Mouse (Mus musculus): ENCODE results near the gene Fbrsl1.

Fbrsl1 gene

DNA sequence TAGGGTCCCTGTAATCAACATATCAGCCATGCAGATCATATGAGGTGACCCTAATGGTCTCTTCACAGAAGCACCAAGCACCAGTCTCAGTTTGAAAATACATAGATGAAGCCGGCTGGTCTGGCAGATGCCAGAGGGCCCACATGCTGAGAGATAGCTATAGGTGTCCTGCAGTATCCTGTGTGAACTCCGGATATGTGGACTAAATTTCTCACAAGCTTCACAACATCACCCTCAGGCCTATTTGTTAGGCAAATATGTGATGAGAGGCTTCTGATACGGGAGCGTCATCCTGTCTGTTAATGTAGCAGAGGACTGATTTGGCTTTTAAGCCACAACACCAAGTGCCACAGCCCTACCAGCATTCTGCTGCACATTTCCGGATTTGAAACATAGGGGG lies 37.9 kb downstream of the Fbrsl1 start:
- 82% methylated on average over 5 of the region's 5 CpGs for WGBS

DNA sequence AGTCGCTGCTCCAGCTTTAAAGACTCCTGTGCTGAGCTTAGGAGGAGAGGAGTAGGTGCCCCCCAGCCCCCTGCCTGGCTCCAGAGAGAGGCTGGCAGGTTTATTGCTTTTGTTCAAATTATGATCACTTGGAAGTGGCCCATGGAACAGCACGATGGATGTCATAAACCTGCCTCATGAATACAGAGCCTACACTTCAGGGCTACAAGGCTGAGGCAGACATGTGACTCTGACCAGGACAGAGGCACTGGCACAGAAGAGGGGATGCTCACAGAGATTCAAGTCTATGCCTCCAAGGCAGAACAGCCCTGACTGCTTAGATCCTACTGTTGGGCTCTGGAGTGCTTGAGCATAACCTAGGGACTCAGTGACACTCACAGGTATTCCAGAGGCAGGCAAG lies 39.3 kb downstream of the Fbrsl1 start:
- whole genome bisulfite sequencing: 83% methylated on average over 2 of the region's 2 CpGs

GRCm38 (mm10) chr5:110406065-110406714 lies 42.1 kb downstream of the Fbrsl1 start:
- 64% methylated on average over 8 of the region's 8 CpGs for WGBS

DNA sequence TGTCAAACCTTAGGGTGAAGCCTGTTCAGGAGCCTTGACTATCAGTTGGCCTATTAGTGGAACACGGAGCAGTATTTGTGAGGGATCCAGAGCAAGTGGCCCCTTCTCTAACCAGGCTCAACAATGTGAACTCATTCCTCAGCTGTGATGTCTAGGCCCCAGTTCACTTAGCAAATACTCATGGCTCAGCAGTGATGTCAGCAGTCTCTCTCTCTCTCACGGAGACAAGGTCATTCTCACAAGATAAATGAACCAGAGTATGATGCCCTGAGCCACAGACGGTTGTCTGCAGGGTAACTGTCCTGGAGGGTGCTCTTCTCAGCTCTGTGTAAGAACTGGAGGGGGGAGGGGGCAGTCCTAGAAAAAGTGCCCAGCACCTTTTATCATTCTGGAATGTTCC lies 44.4 kb downstream of the Fbrsl1 start:
- WGBS: 65% methylated on average over 3 of the region's 3 CpGs

DNA sequence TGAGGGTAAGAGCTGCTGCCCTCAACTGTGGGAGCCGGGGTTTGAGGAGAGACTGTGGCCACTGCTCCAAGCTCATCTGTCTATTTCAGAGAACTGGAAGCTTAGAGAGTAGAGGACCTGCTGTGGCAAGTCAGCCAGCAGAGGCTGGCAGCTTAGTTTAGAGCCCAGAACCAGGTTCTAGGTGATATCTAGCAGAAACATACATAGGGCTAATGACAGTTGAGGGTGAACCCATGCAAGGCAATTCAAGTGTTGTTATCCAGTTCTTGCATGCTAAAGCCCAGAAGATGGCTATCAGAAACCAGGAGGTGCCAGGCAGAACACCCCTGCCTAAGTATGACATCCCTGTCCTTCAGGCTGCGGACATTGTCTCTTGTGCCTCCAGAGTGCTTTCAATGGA lies 45.7 kb downstream of the Fbrsl1 start:
- 99% methylated on average over 2 of the region's 2 CpGs for WGBS

GRCm38 (mm10) chr5:110401101-110401500 lies 47.2 kb downstream of the Fbrsl1 start:
- 67% methylated on average over 8 of the region's 8 CpGs for WGBS

DNA sequence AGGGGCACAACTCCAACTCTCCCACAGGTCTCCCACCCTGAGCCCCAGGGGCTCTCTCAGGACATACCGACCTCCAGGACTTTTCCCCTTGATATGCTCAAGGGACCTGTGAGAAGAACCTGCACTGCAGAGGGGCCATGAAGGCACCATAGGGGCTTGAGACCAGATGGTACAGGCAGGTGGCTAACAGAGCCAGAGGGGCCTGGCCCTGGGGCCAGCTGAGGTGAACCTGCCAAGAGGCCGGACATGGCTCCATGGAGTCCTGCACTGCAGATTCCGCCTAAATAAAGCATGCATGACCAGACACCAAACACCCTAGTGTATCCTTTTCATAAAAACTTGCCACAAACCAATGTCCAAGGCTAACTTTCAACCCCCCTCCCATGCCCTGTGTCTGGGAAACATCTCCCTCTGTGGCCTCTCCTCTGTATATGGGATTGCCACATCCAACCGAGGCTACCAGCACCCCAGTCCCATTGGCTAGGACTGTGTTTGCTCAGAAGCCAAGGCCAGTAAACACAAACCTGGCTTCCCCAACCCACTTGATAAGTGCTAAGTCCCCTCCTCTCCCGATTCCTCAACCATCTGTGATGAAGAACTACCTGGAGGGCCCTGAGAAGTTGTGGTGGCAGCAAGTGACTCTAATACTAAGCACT lies 53.2 kb downstream of the Fbrsl1 start:
- WGBS: 92% methylated on average over 5 of the region's 5 CpGs

- WGBS: 81% methylated on average over 5 of the region's 5 CpGs
Measured at GRCm38 (mm10) chr5:110392727-110393126, 55.6 kb downstream of the Fbrsl1 start.

DNA sequence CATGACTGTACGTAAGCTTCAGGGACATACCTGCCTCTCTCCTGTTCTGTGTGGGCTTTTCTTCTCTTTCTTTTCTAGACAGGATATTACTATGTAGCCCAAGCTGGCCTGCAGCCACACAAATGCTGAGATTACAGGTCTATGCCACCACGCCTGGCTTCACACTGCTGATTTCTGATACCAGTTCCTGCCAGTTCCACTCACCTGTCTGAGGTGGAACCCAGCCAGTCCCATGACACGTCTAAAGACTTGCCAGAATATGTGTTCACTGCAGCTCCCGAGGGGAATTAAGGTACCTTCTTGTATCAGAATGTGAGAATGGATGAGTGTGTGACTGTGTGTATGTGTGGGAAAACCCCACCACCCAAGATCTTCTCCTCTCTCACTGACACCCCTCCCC lies 57.7 kb downstream of the Fbrsl1 start:
- 67% methylated on average over 4 of the region's 4 CpGs for WGBS

- WGBS: 30% methylated on average over 8 of the region's 8 CpGs
Measured at GRCm38 (mm10) chr5:110387332-110387731, 61.0 kb downstream of the Fbrsl1 start.

DNA sequence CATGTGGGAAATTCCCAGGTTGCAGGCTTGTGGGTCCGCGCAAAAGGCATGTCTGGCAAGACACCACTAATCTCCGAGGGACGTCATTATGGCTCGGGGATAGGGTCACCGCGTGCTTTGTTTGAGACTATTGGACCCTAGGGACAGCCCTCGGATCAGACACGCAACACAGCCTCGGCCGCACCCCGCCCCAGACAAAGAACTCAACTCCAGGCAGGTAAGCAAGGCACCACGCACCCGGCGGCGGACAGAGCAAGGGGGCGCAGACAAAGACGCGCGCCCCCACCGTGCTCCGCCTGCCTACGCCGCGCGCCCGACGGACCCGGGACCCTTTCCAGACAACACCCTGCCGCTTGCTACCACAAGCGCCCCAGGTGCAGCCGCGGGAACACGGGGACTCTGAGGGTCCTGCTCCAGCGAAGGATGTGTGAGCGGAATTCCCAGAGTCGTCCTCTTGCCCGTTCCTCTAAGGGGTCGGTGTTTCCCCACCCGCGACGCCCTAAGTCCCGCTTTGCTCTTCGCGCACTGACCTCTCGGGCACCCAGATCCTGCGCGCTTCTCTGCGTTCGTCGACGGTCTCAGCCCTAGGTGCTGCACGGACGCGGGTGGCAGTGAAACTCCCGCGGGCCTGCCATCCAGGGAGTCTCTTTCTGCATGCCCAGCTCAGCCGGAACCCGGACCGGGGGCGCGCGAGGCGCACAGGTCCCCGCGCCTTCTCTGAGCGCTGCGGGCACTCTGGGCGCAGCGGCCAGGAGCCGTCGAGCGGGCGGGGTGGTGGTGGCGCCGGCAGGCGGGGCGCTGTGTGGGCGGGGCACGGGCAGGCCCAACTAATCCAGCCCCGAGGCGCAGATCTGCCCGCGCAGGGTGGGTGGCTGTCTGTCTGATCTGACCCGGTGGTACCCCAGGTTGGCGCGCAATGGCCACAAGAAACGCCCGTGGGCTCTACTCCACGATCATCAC lies 61.7 kb downstream of the Fbrsl1 start:
- WGBS: 11% methylated on average over 90 of the region's 90 CpGs

GRCm38 (mm10) chr5:110385263-110385662 lies 63.0 kb downstream of the Fbrsl1 start:
- WGBS: 74% methylated on average over 4 of the region's 4 CpGs

DNA sequence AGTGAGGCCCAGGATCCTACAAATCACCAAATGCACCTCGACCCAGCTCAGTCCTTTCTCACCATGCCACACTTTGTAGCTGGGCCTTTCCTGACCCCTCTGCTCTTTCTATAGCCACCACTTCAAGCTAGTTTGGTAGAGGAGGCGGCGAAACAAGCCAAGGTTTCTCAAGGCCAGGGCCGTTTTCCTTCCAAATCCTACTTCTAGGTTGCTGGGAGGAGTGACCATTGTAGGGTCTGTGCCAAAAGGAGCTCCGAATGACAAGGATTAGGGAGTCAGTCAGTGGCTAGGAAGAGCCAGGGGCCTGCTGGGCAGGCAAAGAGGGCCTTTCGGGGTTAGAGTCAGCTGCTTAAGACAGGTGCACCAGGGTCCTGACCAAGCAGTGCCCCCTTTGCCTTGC lies 63.8 kb downstream of the Fbrsl1 start:
- WGBS: 76% methylated on average over 6 of the region's 6 CpGs

GRCm38 (mm10) chr5:110379823-110380222 lies 68.5 kb downstream of the Fbrsl1 start:
- 94% methylated on average over 4 of the region's 4 CpGs for WGBS

GRCm38 (mm10) chr5:110379086-110379485 lies 69.2 kb downstream of the Fbrsl1 start:
- WGBS: 92% methylated on average over 15 of the region's 15 CpGs

DNA sequence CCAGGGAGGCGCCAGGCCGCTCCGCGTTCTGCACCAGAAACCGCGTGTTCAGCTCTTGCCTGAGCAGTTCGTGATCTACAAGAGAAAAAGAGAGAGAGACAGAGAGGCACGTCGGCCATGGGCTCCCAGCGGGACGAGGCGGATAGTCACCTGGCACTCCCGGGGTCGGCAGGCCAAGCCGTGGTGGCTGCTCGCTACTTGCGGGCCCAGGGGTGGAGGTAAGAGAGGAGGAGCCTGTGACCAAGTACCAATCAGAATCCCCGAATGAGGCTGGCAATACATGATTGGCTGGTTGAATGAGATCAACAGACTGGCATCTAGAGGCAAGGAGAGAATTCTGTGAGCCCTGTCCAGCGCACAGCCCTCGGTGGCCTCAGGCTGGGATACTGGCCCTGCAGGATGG lies 70.1 kb downstream of the Fbrsl1 start:
- 63% methylated on average over 20 of the region's 20 CpGs for WGBS

DNA sequence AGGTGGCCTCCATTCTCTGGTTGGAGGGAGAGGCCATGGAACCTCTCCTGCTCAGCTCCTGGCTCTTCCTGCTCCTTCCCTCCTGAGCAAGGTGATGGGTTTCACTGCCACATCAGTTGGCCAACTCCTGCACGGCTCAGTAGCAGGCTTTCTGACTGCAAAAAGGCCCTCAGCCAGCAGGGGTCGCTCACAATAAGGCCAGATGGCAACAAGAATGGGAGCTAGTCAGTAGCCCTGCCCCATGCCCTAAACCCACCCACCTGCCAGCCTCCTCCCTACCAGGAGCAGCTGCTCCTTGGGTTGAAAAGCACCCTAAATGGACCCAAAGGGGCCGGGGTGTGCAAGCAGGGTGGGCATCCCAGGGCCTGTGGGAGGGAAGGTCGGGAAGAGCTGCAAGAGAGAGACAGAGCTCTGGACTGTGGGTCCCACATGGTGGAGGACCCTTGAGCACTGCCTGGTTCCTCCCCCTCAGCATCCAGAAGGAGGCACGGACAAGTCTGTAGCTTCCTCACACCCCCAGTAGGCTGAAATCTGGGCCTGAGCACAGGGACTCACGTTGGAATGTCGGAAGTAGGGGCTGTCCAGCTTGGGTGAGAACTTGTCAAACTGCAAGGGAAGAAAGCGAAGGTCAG lies 71.4 kb downstream of the Fbrsl1 start:
- 43% methylated on average over 8 of the region's 8 CpGs for WGBS

DNA sequence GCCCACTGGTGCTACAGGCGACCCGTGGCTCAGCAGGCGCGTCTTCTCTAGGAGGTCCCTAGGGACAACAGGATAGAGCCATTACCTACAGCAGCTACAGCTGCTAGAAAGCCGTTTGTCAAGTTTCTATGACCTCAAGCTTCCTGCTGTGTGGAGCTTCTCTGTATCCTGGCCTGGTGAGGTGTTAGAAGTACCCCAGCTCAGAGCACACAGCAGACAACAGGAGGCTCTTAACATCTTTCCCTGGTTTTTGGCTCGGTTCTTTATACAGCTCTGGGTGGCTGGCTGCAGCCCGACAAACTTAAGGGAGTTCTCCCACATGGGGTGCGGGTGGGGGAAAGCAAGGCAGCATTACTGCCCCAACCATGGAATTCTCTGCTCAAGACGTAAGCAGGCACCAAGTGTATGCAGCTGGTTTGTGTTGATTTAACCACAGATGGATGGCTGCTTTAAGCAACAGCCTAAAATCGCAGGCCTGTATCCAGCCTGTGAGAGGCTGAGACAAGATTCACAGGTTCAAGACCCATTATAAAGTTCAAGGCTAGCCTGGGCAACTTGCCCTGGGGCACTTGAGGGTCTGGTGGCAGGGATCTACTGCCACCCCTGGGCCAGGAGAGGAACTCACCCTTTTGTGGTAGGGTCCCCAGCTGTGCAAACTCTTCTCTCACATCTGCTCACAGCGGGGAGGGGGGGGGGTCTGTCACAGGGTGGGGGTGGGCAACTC lies 84.3 kb downstream of the Fbrsl1 start:
- WGBS: 59% methylated on average over 11 of the region's 11 CpGs

DNA sequence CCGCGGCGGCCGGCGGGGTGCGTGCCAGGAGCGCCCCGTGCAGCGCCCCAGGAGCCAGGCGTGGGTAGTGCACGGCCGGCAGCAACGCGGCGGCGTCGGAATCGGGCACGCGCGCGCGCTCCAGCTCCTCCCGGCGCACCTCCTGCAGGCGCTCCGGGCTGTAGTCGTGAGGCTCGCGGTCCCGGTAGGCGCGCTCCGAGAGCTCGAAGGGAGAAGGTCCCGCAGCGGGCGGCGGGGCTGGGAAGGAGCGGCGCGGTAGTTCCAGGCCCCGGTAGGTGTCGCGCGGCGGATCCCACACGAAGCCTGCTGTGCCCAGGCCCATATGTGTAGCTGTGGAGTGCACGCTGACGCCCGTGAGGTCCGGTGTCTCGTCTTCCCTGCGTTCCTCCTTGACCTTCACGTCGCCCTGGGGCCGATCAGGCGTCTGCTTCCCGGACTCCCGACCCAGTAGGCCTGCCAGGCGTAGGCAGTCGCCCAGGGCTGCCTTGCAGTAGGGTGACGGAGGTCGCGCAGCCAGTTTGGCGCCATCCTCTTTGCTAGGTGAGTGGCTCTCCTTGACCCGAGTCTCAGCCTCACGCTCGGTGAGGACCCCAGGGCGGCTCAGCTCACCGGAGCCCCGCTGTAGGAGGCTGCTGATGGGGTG lies 85.0 kb downstream of the Fbrsl1 start:
- WGBS: 14% methylated on average over 72 of the region's 72 CpGs

GRCm38 (mm10) chr5:110362813-110363178 lies 85.5 kb downstream of the Fbrsl1 start:
- WGBS: 17% methylated on average over 28 of the region's 28 CpGs

DNA sequence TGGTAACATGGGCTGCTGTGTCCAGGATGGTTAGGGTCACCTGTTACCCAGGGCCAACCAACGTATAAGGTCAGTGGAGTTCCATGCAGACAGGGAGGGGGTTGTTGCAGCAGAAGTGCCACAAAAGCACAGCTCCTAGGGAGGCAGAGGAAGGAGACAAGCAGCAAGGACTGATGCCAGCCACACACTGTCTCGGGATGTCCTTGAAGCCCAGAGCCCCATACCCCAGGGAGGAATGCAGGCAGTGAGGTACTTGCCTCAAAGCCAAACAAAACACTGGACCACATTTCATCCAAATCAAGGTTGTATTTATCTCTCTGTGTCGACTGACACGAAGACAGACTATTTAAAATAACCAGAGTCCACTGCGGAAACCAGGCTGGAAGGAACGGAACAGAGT lies 86.8 kb downstream of the Fbrsl1 start:
- WGBS: 85% methylated on average over 6 of the region's 6 CpGs
